Mouse (Mus musculus): ENCODE measurements around the gene Zkscan14. TPM values are rescaled to one million over a fixed set of nuclear protein-coding genes. Genes with fewer than 3 reads are reported as not detected.
A peak's percentile ranks its signal among the peaks of the same experiment; 100 is the strongest.

Zkscan14 gene
- polyA plus RNA-seq, 1 experiment, result 2.0 TPM

DNA sequence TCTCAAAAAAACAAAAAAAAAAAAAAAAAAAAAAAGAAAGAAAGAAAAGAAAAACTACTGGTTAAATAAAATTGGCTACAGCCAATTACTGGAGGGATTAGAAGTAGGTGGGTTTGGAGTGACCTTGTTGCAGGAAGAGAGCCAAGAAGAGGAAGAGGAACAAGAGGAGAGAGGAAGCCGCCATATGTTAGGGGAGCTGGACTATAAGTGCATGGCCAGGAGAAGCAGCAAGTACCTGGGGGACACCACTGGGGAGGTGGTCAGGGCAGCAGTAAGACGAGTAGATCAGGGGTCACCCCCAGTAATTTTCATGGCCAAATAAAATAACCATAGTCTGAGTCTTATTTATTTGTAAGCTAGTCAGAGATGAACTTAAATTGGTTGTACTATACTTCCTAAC lies 16.4 kb downstream of the Zkscan14 start:
- Histone ChIP-seq H3K27me3 (ENCODE audit: control insufficient read depth, insufficient read depth, insufficient read length) (no peaks in the 10 kb centered on the region), H3ac (ENCODE audit: control insufficient read depth, insufficient read length, low read depth) (no peak overlapping the region), H3K79me3 (ENCODE audit: low read depth) (peaks cover 38% of the 10 kb centered on the region), H3K79me2 (ENCODE audit: control insufficient read depth, insufficient read depth) (peaks cover 49% of the 10 kb centered on the region), H3K4me3 (ENCODE audit: insufficient read depth, poor library complexity, severe bottlenecking) (no peak overlapping the region), H3K36me3 (ENCODE audit: control insufficient read depth, insufficient read depth) (peaks cover 58% of the 10 kb centered on the region)
- TF ChIP-seq USF1 (IDR thresholded peaks at IDR 0.05; ENCODE audit: low read depth), result no peak
- TF ChIP-seq CTCF (IDR thresholded peaks at IDR 0.05; ENCODE audit: control insufficient read depth, insufficient read depth, insufficient read length), result no peak
- no peak for TF ChIP-seq MYOD1 (IDR thresholded peaks at IDR 0.05; ENCODE audit: control insufficient read depth, insufficient read length, low read depth)

- Histone ChIP-seq H3K79me3 (ENCODE audit: low read depth) (peaks cover 5% of the 10 kb centered on the region), H3ac (ENCODE audit: control insufficient read depth, insufficient read length, low read depth) (no peak overlapping the region), H3K36me3 (ENCODE audit: control insufficient read depth, insufficient read depth) (peaks cover 72% of the 10 kb centered on the region), H3K27me3 (ENCODE audit: control insufficient read depth, insufficient read depth, insufficient read length) (no peaks in the 10 kb centered on the region), H3K4me3 (ENCODE audit: insufficient read depth, poor library complexity, severe bottlenecking) (no peak overlapping the region), H3K79me2 (ENCODE audit: control insufficient read depth, insufficient read depth) (peaks cover 10% of the 10 kb centered on the region)
- no peak for TF ChIP-seq CTCF (IDR thresholded peaks at IDR 0.05; ENCODE audit: control insufficient read depth, insufficient read depth, insufficient read length)
- no peak for TF ChIP-seq MYOG (IDR thresholded peaks at IDR 0.05; ENCODE audit: control insufficient read depth, extremely low read depth, insufficient read length)
- TF ChIP-seq FOSL1 (IDR thresholded peaks at IDR 0.05; ENCODE audit: insufficient read depth, low read length, poor library complexity, severe bottlenecking), result no peak
- no peak for TF ChIP-seq MAX (IDR thresholded peaks at IDR 0.05)
- TF ChIP-seq USF1 (IDR thresholded peaks at IDR 0.05; ENCODE audit: low read depth), result no peak
- TF ChIP-seq MYOD1 (IDR thresholded peaks at IDR 0.05; ENCODE audit: control insufficient read depth, insufficient read length, low read depth), result no peak
- no peak for TF ChIP-seq CEBPB (IDR thresholded peaks at IDR 0.05; ENCODE audit: low read depth)
Observed at GRCm38 (mm10) chr5:145178461-145178980, 23.1 kb downstream of the Zkscan14 start.

DNA sequence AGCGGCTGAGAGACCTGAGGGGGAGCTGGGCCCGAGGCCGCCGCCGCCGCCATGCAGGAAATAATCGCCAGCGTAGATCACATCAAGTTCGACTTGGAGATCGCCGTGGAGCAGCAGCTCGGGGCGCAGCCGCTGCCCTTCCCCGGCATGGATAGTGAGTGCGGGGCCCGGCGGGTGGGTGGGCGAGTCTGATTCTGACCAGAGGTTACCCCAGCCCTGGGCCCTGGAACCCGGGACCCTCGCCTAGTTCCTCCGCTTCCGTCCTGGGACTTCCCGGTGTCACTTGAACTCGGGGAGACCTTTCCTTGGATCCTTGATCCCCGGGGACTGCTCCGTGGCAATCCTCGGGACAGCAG lies 34.4 kb downstream of the Zkscan14 start:
- peak overlapping the region; percentile 95 for H3K4me3 ChIP-seq (ENCODE audit: insufficient read depth, poor library complexity, severe bottlenecking)
- H3K36me3 ChIP-seq (ENCODE audit: control insufficient read depth, insufficient read depth), result peaks cover 32% of the 10 kb centered on the region
- H3ac ChIP-seq (ENCODE audit: control insufficient read depth, insufficient read length, low read depth), result peak overlapping the region; percentile 81
- H3K79me2 ChIP-seq (ENCODE audit: control insufficient read depth, insufficient read depth), result peaks cover 73% of the 10 kb centered on the region
- no peak for TF ChIP-seq USF1 (IDR thresholded peaks at IDR 0.05; ENCODE audit: low read depth)
- no peak for TF ChIP-seq CEBPB (IDR thresholded peaks at IDR 0.05; ENCODE audit: low read depth)
- no peak for TF ChIP-seq FOSL1 (IDR thresholded peaks at IDR 0.05; ENCODE audit: insufficient read depth, low read length, poor library complexity, severe bottlenecking)
- TF ChIP-seq CTCF (IDR thresholded peaks at IDR 0.05; ENCODE audit: control insufficient read depth, insufficient read depth, insufficient read length), result no peak
- no peak for TF ChIP-seq MYOG (IDR thresholded peaks at IDR 0.05; ENCODE audit: control insufficient read depth, extremely low read depth, insufficient read length)
- no peak for TF ChIP-seq MAX (IDR thresholded peaks at IDR 0.05)
- H3K79me3 ChIP-seq (ENCODE audit: low read depth), result peaks cover 25% of the 10 kb centered on the region
- no peaks in the 10 kb centered on the region for H3K27me3 ChIP-seq (ENCODE audit: control insufficient read depth, insufficient read depth, insufficient read length)

DNA sequence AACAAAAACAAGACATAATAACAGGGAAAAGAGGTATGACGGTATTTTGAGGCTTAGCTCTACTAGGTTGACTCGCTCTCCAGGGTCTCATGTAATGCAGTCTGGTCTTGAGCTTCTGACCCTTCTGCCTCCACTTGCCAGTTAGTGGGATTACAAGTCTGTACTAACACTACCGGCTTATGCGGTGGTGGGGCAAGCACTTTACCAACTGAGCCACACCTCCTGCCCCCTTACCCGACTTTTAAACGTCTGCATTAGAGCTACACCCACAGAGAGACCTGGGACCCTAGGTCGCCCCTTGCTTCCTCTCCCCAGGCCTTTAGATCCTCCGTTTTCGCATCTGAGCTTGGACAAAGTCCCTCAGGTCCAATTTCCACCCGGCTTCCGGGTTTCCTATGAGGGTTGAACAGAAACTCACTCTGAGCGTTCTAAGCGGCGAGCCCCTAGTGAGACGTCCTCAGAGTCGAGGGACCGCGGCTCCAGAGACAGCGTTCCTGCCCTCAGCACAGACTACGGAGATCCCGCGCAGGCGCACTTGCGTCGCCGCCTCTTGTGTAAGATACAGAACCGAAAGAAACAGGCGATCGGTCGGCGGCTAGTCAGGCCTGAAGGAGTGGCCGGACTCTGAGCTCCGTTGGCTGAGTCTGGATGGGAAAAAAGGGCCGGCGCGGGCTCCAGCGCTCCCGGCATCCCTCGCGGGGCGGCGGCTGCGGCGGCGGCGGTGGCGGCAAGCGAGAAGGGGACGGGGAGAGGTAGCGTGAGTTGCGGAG lies 34.9 kb downstream of the Zkscan14 start, which contains the start of the genes Ptcd1 and Cpsf4:
Gene Ptcd1 (minus strand): TSS at position 573 of the 770 bp plus-strand sequence.
Gene Cpsf4 (plus strand): TSS at position 678 of the 770 bp plus-strand sequence.
- H3K4me3 ChIP-seq (ENCODE audit: insufficient read depth, poor library complexity, severe bottlenecking), result peak within 1 kb of the TSS; percentile 95
- H3ac ChIP-seq (ENCODE audit: control insufficient read depth, insufficient read length, low read depth), result peak within 1 kb of the TSS; percentile 87
- peaks cover 67% of the 10 kb centered on the region for H3K79me2 ChIP-seq (ENCODE audit: control insufficient read depth, insufficient read depth)
- no peak for TF ChIP-seq CTCF (IDR thresholded peaks at IDR 0.05; ENCODE audit: control insufficient read depth, insufficient read depth, insufficient read length)
- no peak for TF ChIP-seq MYOG (IDR thresholded peaks at IDR 0.05; ENCODE audit: control insufficient read depth, extremely low read depth, insufficient read length)
- peak; percentile 77 for TF ChIP-seq CEBPB (IDR thresholded peaks at IDR 0.05; ENCODE audit: low read depth)
- TF ChIP-seq MYOD1 (IDR thresholded peaks at IDR 0.05; ENCODE audit: control insufficient read depth, insufficient read length, low read depth), result no peak
- TF ChIP-seq USF1 (IDR thresholded peaks at IDR 0.05; ENCODE audit: low read depth), result no peak
- H3K36me3 ChIP-seq (ENCODE audit: control insufficient read depth, insufficient read depth), result peaks cover 26% of the 10 kb centered on the region
- H3K79me3 ChIP-seq (ENCODE audit: low read depth), result peaks cover 25% of the 10 kb centered on the region
- H3K27me3 ChIP-seq (ENCODE audit: control insufficient read depth, insufficient read depth, insufficient read length), result no peaks in the 10 kb centered on the region

DNA sequence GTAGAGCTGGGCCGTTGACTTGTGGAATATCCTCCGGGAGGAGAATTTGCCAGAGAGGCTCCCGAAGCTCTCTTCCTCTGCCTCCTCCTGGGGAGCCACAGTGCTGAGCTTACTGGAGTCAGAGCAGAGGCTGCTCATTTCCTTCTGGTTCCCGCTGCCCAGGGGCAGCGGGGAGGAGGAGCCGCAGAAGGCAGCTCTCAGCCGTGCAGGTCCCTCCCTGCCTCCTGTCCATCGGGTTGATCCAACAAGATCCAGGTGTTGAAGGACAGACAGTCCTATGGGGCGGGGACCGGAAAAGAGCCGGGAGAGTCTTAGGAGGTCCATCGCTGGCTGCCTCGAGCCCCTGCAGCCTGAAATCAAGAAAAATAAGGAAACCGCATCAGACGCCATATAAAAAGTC lies 36.5 kb downstream of the Zkscan14 start:
- H3ac ChIP-seq (ENCODE audit: control insufficient read depth, insufficient read length, low read depth), result no peak overlapping the region
- no peak overlapping the region for H3K4me3 ChIP-seq (ENCODE audit: insufficient read depth, poor library complexity, severe bottlenecking)
- TF ChIP-seq MYOD1 (IDR thresholded peaks at IDR 0.05; ENCODE audit: control insufficient read depth, insufficient read length, low read depth) (no peak), MYOG (IDR thresholded peaks at IDR 0.05; ENCODE audit: control insufficient read depth, extremely low read depth, insufficient read length) (no peak), CTCF (IDR thresholded peaks at IDR 0.05; ENCODE audit: control insufficient read depth, insufficient read depth, insufficient read length) (no peak), CEBPB (IDR thresholded peaks at IDR 0.05; ENCODE audit: low read depth) (no peak), FOSL1 (IDR thresholded peaks at IDR 0.05; ENCODE audit: insufficient read depth, low read length, poor library complexity, severe bottlenecking) (no peak), USF1 (IDR thresholded peaks at IDR 0.05; ENCODE audit: low read depth) (no peak), MAX (IDR thresholded peaks at IDR 0.05) (no peak)
- H3K79me3 ChIP-seq (ENCODE audit: low read depth), result peaks cover 25% of the 10 kb centered on the region
- no peaks in the 10 kb centered on the region for H3K27me3 ChIP-seq (ENCODE audit: control insufficient read depth, insufficient read depth, insufficient read length)
- peaks cover 52% of the 10 kb centered on the region for H3K79me2 ChIP-seq (ENCODE audit: control insufficient read depth, insufficient read depth)
- peaks cover 14% of the 10 kb centered on the region for H3K36me3 ChIP-seq (ENCODE audit: control insufficient read depth, insufficient read depth)

All from C2C12 (cell line).